Mouse (Mus musculus) adrenal gland, postnatal 10 days (tissue): ENCODE measurements around the gene Chtf18. TPM values are rescaled to one million over a fixed set of nuclear protein-coding genes. Genes with fewer than 3 reads are reported as not detected.
A peak's percentile ranks its signal among the peaks of the same experiment; 100 is the strongest.

Source experiments
- DNase-seq: peaks from one replicate; pipeline ENCODE4 v3.0.0; 2021; ENCODE audit warnings: mixed read lengths
- total RNA-seq, 2 experiments: library from RNA; stranded (reverse); gene quantifications; 2 replicates each; pipeline ENCODE4 v1.2.3; 2021

Gene Chtf18
- total RNA-seq, 2 experiments from 2014 or later = 7.9 to 11.2 TPM

DNA sequence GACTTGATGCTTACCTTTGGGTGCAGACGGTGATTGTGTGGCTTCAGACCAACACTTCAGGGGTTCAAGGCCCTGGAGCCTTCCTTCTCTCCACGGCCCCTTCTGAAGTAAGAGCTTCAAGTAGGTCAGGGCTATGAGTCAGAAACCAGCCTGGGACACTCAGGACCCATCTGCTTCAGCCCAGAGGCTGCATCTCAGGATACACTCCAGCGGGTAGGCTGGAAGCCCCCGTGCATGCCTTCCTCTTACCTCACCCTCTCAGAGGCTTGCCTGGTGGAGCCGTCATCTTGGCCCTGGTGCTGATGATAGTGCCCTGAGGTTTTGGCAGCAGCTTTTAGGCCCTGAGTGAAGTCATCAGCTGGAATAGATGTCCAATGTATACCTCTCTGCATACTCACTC, 8.0 kb upstream of the Chtf18 start:
- no peak for DNase-seq

DNA sequence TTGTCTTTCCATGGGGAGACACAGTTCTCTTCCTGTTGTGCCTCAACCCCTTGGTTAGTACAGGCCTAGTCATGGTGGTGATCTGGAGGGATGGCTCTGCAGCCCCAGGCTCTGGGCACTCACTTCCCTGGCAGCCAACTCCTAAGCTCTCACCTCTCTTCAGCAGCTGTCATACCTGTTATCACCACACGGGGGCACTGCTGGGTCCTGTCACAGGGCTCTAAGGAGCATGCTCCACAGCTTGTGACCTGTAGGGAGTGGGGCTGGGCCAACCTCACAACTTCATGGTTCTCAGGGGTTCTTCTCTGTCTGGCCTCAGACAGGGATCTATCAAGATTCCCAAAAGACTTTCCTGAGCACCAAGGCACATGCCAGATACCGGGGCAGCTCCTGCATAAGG, 4.9 kb upstream of the Chtf18 start:
- peak; percentile 93 for DNase-seq

DNA sequence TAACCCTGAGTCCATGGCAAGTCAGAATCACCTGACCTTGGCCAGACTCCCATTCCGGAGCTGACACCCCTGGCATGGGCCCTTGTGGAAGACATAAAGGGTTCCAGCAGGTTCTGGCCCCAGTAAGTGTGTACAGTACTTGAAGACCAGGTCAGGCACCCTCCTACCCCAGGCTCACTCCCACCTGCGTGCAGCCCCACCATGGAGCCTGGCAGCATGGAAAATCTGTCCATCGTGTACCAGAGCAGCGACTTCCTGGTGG, 721 bp upstream of the Chtf18 start:
- DNase-seq = peak; percentile 47

DNA sequence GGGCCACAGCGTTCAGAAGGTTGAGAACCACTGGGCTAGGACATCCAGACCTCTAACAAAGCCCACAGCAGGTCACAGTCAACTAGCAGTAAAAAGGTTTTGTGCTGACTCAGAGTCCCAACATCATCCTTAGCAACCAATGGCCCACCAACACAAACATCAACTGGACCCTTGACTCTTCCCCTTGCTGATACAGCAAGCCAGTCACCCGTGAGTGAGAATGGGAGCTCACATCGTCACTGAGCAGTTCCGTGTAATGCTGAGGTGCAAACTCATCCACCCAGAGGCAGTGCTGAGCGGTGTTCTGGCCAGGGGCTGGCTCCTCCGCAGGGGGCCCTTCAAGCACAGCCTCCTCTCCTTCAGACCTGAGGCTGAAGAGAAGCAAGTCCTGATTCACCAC, 2.0 kb downstream of the Chtf18 start:
- DNase-seq = no peak

DNA sequence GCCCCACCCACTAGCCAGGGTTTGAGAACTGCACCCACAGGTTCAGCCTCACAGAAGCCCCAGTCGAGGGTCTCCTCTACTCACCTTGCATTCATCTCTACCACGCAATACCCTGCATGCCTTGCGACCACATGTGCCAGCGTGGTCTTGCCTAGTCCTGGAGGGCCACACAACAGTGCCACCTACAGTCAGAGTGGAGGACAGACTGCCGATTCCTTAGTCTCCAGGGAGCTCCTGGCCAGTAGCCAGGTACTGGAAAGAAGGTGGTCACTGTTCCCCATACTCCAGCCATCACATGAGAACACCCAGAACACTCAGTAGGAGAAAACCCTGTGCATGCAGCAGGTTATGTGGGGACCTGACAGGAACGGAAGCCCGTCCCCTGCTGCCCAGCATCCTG, 3.3 kb downstream of the Chtf18 start:
- DNase-seq = no peak

DNA sequence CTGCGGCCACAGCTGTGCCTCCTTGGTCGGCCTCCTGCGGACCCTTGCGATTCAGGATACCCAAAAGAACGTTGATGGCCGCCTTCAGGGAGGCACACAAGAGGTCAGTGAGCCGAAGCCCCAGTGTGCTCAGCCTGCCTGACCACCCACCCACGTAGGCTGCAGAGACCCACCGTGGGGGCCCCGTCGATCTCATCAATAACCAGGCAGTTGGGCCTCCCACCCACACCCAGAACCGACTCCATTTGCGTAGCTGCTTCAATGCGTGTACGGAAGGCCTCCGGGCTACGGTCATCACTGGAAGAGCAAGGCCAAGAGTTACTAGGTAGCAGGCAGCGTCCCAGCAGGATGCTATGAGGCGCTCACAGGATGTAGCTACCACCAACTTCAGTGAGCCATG, 3.7 kb downstream of the Chtf18 start:
- DNase-seq = no peak

DNA sequence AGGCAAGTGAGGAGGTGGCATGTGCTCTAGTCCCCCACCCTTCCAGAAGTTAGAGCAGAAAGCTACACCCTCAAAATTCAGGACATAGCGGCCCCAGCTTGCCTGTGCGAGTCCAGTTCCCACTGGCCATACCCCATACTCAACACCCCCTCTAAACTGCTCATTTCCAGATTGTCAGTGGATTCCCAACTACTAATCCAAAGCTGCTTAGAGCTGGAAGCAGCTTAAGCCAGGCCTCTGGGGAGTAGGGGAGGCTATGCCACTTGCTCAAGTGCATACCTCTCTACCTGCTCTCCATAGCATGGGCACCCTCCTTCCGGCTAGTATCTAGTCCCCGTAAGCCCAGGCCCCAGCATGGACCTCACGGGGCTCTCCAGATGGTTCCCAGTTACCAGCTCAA, 5.7 kb downstream of the Chtf18 start:
- no peak for DNase-seq

DNA sequence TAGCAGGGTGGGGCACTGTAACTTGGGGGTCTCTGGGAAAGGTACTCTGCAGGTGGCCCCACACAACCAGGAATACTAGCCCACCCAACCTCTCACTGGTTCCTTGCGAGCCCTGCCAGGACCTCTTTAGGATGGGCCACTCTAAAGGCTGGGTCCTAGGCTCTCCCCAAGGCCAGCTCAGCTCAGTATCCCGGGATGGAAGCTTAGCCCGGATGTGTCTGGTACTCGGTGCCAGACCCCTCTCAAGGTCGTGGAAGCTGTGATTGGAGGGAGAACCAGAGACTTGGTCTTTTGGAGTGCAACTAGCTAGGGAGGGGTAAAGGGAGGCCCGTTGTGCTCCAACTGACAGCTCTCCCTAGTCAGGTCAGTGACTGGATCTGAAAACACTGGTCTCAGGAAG, 9.5 kb downstream of the Chtf18 start:
- DNase-seq = no peak

DNA sequence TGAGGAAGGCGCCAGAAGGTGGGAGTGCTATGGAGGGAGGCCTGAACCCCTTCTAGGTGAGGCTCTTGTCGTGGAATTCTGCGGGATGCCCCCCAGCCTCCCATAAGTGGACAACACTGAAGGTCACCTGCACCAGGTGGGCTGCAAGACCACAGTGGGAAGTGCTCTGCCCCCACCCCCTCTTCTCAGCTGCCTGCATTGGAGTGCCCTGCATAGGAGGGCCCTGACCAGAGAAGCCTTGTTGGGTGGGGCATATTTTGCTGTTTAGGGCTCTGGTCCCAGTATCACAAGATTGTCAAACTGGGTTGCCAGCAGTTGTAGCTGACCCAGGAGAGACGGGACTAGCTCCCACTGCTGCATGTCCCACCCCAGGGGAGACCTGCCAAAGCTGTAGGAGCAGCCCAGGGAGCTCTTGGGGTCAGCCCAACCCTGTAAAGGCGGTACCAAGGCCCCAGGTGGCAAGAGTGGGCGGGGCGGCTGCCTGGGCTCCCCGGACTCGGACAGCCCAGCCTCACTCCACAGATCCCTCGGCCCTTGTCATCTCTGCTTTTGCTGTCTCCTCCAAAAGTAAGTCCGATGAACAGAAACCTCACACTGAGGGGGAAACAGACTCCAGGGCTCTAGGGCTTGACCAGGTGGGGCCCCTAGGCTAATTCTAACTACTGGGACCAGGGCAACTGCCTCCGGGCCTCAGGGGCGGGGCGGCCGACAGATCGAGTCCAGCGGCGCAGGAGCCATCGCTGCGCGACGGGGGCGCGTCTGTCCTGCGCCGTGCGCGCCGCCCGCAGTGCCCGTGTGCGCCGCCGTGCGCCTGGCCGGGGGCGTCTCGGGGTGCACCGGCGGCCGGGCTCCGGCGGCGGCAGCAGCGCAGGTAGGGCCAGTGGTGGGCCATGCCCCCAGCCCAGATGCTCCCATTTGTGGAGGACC, 10.2 kb downstream of the Chtf18 start, which contains the start of gene Gng13:
Gng13 (plus strand) TSS at position 461 of the 927 bp plus-strand sequence.
- peak; percentile 46 for DNase-seq

DNA sequence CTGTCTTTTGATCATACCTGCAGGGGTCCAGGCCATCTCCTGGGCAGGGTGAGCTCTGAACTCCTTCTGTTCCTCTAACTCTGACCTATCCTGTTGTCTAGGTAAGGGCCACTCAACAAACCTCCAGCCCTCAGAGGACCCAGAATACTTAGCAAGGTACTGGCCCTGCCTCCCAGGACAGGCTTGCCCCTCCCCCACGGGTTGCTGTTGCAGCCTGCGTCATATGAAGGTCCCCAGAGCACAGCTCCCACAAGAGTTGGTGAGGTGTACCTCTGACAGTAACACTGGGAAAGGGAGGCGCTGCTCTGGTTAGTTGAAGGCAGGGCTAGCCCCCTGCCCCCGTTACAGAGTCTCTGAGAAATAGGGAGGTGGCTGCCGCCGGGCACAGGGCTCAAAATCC, 11.1 kb downstream of the Chtf18 start:
- no peak for DNase-seq

DNA sequence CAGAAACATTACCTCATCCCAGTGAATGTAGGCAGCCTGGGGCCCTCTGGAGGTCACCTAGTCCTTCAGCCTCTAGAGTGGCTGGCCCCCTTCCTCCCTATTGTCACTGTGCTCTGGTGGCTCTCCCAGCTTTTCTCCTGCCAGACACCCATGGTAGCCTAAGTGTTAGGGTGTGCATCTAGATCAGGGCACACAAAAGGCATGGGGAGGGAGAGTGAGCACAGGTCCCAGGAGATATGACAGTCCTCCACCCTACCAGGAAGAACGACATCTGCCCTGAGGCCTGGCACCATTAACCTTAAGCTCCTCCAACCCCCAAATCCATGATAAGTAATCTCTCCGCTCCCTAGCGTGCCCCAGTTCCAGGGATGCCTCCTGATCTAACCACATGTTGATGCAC, 11.6 kb downstream of the Chtf18 start:
- no peak for DNase-seq

DNA sequence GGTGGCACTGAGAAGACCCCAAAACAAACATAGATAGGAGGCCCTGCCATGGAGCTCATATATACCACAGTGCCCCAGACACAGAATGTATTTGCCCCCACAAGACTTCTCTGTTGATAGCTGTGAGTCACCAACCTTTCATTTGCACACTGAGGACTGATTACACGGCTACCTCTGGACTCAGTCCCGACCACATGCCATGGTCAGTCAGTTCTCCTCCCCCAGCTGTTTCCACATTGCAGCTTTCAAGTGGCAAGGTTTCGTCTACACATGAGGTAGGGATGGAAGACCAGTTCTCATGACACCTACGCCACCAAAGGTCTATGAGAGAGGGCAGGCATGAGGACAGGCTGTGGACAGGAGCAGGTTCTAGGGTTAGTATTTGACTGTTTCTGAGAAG, 16.1 kb downstream of the Chtf18 start:
- DNase-seq = no peak

DNA sequence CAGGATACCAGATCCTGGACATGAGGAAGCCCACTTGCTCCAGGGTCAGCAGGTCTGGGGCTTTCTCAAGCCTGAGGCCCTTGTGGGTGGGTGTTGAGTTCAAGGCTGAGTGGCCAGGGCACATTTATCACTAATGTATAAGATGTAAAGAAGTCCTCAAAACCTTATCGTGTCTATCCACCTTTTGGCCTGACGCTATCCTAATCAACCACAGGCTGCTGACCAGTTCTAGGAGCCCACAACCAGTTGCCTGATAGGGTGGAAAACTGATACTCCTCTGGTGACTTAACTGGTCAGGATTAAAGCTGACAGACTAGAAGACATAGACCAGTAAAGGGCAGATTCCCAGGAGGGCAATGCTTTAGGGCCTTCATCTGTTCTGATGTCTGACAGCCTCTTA, 17.2 kb downstream of the Chtf18 start:
- DNase-seq = no peak

DNA sequence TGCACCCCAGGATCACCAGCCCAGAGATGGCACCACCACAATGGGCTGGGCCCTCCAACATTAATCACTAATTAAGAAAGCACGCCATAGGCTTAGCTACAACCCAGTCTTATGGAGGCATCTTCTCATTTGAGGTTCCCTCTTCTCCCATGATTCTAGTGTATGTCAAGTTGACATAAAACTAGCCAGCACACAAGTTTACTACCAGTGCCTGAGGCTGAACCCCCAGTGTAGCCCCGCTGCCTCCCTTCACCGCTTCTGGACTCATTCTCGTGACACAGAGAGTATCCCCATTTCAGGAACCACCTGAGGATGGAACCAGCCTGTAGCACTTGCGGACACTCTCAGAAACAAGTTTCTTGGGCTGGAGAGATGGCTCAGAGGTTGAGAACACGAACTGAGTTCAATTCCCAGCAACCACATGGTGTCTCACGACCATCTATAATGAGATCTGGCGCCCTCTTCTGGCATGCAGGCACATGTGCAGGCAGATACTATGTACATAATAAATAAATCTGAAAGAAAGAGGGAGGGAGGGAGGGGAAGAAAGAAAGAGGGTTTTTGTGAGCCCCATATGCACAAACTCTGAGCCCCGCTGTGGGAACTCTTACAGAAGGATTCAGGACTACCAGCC, 26.2 kb downstream of the Chtf18 start:
- no peak for DNase-seq

DNA sequence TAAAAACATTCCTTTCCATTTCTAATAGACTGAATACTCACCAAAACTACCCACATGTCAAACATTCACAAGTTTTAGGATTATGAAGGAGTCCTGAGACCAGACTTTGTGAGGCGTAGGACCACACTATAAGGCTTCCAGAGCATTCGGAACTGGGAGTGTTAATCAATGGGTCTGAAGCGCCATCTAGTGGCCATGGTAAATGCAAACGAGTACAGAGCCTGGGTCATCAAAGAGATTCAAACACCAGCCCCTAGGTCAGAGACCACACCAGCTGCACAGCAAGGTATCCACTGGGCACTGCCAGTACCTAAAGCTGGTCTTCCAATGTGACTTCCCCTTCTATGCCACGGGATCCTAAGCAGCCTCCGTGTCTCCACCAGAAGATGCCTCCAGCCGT, 28.8 kb downstream of the Chtf18 start:
- peak; percentile 83 for DNase-seq

DNA sequence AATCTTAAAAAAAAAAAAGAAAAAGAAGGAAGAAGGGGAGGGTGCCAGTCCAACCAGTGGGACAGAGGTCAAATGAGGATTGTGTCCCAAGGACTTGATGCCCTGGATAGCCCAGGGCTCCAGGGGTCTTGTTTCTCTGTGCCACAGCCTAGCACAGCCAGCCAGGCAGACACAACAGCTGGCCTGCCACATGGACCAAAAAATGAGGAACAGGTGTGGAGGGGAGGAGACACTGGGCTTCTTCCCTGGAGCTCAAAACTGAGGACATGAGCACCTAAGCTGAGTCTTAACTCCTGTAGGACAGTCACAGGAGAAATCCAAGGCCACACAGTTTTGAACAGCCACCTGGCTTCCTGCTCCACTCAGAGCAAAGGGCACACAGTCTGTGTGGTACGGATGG, 31.0 kb downstream of the Chtf18 start:
- no peak for DNase-seq

DNA sequence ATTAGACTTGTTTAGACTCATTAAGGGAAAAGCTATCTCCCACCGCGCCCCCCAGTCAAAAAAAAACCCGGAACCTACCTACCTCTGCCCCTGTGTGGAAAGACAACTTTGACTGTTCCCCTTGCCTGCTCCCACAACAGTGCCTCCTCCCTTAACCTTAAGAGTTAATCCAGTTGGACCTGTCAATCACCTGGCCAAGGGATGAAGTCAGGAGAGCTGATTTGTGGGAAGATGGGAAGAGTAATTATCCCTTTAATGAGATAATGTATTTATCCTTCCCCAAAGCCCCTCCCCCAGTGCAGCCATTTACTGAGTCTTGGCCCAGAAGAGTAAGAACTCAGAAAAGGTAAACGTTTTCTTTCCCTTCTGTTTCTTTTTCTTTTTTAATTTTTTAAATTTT, 38.3 kb downstream of the Chtf18 start:
- no peak for DNase-seq

DNA sequence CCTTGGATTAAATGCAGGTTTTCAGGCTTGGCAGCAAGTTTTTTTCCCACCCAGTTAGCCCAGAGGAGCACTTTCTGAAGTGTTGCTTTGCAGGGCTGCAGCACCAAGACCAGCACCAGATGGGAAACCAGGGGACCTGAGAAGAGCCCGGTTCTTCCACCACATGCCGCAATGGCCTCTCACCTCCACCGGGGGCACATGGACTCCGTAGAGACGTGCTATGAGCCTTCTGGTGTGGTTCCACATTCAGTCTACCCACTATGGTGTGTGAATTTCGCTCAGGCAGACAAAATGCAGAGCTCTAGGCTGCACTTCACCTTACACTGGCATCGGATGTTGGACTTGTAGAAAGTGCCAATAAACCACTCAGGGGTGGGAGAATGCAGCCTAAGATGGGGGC, 40.9 kb downstream of the Chtf18 start:
- peak; percentile 21 for DNase-seq

DNA sequence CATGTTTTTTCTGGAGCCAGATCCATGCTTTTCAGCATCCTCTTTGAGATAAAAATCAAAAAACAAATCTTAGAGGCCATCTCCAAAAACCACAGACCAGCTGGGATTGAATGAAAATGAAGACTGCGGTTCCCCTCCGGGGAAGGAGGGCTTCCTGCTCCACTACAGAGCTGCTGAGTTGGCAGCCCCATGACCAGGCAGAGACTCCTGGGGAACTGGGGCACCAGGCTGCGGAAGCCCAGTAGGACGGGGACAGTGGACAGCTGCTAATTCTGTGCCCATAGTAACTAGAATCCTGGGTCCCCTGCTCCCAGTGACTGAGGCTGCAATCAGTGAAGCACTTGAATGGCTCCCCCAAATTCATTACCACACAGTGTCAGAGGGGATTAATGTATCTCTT, 45.6 kb downstream of the Chtf18 start:
- no peak for DNase-seq

DNA sequence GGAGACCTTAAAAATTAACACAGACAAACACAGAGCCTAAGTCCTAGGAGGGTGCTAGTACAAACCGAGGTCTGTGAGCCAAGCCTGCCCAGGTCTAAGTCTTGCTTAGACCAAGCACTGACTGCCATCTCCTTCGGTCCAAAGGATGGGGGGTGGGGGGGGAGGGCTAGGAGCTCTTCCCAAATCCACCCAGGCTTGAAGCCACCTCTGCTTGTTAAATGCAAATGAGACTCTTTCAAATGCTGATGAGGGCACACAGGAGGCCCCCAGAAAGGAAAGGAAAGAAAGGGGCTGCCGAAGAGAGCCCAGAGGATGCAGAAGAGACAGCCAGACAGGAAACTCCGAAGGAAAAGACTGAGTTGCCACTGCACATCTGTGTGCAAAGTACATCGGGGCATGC, 47.4 kb downstream of the Chtf18 start:
- DNase-seq = no peak

DNA sequence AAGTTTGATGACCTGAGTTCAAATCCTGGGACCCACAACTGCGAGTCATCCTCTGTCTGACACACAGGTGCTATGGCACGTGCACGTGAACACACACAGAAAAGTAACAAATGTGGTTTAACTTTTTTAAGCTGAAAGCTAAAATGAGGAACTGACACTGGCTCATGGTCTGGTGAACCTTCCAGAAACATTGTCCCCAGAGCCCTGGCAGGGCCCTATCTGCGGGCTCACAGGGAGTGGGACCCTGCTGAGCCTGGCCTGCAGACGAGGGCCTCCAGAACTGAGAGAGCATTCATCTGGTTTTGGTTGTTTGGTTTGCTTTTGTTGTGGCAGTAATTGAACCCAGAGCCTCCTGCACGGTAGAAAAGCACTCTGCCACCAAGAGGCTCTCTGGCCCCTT, 49.2 kb downstream of the Chtf18 start:
- DNase-seq = no peak

DNA sequence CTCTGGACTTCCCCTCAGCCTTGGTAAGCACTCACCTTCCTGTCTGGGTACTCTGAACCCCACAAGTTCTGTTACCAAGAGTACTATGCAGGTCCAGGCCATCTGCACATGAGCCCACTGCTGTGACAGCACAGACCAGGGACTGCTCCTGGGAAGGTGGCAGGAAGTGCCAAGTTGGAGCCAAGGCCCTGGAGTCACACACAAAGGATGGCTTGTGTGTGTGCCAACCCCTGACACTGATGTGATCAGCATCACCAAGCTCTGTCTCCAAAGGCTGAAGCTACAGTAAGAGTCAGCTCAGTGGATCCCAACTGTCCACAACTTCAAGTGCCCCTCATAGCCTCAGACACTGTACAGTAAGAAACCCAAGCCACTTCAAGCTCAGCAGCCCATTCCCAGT, 54.2 kb downstream of the Chtf18 start:
- no peak for DNase-seq
